Mouse (Mus musculus) liver, adult 2 months (tissue): Measurements from ENCODE around the gene Klhl7.

Source experiments
- CTCF ChIP-seq: fragments of 200-500 bp; IDR thresholded peaks from 2 replicates; pipeline ENCODE4 v1.5.1; 2011; ENCODE audit warnings: low read depth, low read length, control low read depth
- POLR2A ChIP-seq: fragments of 200-500 bp; IDR thresholded peaks from 2 replicates; pipeline ENCODE4 v1.6.1; 2011; ENCODE audit warnings: low read length, control low read depth; ENCODE audit not compliant: insufficient read depth; ENCODE audit errors: extremely low read depth

GRCm38 (mm10) chr5:24156774-24157173 lies 56.4 kb downstream of the Klhl7 start:
- TF ChIP-seq POLR2A (no peak), CTCF (no peak)
